Mouse (Mus musculus): ENCODE results near the gene Zfr.

The Zfr gene

GRCm38 (mm10) chr15:12217849-12218248, 100.2 kb downstream of the Zfr start:
- no peak for DNase-seq

- no peak for DNase-seq
These were observed 101.2 kb downstream of the Zfr start for GRCm38 (mm10) chr15:12218583-12219382.

GRCm38 (mm10) chr15:12221131-12221530, 103.5 kb downstream of the Zfr start:
- peak; percentile 52 to 71 for DNase-seq

- no peak for DNase-seq
These were observed 105.1 kb downstream of the Zfr start for GRCm38 (mm10) chr15:12222564-12223302.

GRCm38 (mm10) chr15:12223393-12223792, 105.8 kb downstream of the Zfr start:
- DNase-seq = no peak

- DNase-seq = no peak
These were observed 106.6 kb downstream of the Zfr start for GRCm38 (mm10) chr15:12224239-12224638.

- peak; percentile 32 to 48 for DNase-seq
These were observed 107.4 kb downstream of the Zfr start for GRCm38 (mm10) chr15:12225062-12225461.

GRCm38 (mm10) chr15:12226908-12227307, 109.3 kb downstream of the Zfr start:
- DNase-seq = peak; percentile 56 to 65

- DNase-seq = peak in 1 of 2 experiments; percentile 49
These were observed 109.7 kb downstream of the Zfr start for GRCm38 (mm10) chr15:12227355-12227754.

- DNase-seq = no peak
These were observed 112.1 kb downstream of the Zfr start for GRCm38 (mm10) chr15:12229603-12230242.

GRCm38 (mm10) chr15:12230243-12230935, 112.8 kb downstream of the Zfr start:
- DNase-seq = no peak

- DNase-seq = peak in 1 of 2 experiments; percentile 39
These were observed 113.8 kb downstream of the Zfr start for GRCm38 (mm10) chr15:12231462-12231861.

- no peak for DNase-seq
These were observed 114.8 kb downstream of the Zfr start for GRCm38 (mm10) chr15:12232429-12232828.

- DNase-seq = no peak
These were observed 115.4 kb downstream of the Zfr start for GRCm38 (mm10) chr15:12233021-12233420.
